Mouse (Mus musculus) c-Kit-positive CD71-positive TER-119-positive erythroid progenitor cells, embryonic 14.5 days (primary cell): ENCODE measurements around the gene Hbq1a.

Source experiments
- DNase-seq: peaks from one replicate; pipeline ENCODE4 v3.0.0-alpha.2; 2013; ENCODE audit warnings: low spot score

The Hbq1a gene

GRCm38 (mm10) chr11:32324609-32325008 is 24.7 kb downstream of the Hbq1a start:
- peak; percentile 75 for DNase-seq

GRCm38 (mm10) chr11:32331075-32331474 is 31.2 kb downstream of the Hbq1a start:
- DNase-seq: no peak

GRCm38 (mm10) chr11:32331861-32332260 is 32.0 kb downstream of the Hbq1a start:
- no peak for DNase-seq

GRCm38 (mm10) chr11:32333235-32333634 is 33.4 kb downstream of the Hbq1a start:
- DNase-seq: no peak

GRCm38 (mm10) chr11:32336435-32336907 is 36.6 kb downstream of the Hbq1a start:
- no peak for DNase-seq

- DNase-seq: no peak
Observed at GRCm38 (mm10) chr11:32339131-32339531, 39.3 kb downstream of the Hbq1a start.

GRCm38 (mm10) chr11:32340476-32341473 is 40.9 kb downstream of the Hbq1a start:
- peak; percentile 54 for DNase-seq

- DNase-seq: peak; percentile 42
Observed at GRCm38 (mm10) chr11:32342770-32343191, 42.9 kb downstream of the Hbq1a start.

- DNase-seq: no peak
Observed at GRCm38 (mm10) chr11:32343350-32343749, 43.5 kb downstream of the Hbq1a start.

GRCm38 (mm10) chr11:32345504-32346297 is 45.8 kb downstream of the Hbq1a start:
- no peak for DNase-seq

GRCm38 (mm10) chr11:32347264-32347606 is 47.4 kb downstream of the Hbq1a start:
- DNase-seq: no peak

- DNase-seq: no peak
Observed at GRCm38 (mm10) chr11:32347607-32348432, 48.0 kb downstream of the Hbq1a start, which contains the start of gene Sh3pxd2b. Gene Sh3pxd2b (plus strand): TSS chr11:32347820.

- DNase-seq: no peak
Observed at GRCm38 (mm10) chr11:32348433-32349283, 48.8 kb downstream of the Hbq1a start.

GRCm38 (mm10) chr11:32349284-32349953 is 49.5 kb downstream of the Hbq1a start:
- no peak for DNase-seq
